Mouse (Mus musculus) ES-Bruce4 (cell line): ENCODE data around the gene Ppm1a.

Source experiments
- CTCF ChIP-seq: IDR thresholded peaks from one replicate; pipeline ENCODE4 v1.8.1; 2011; ENCODE audit warnings: low read depth, low read length
- EP300 ChIP-seq: IDR thresholded peaks from 2 replicates; pipeline ENCODE4 v1.6.1; 2011; ENCODE audit warnings: low read depth, low read length; ENCODE audit not compliant: insufficient read depth
- POLR2A ChIP-seq: IDR thresholded peaks from one replicate; pipeline ENCODE4 v1.8.1; 2011; ENCODE audit warnings: low read length; ENCODE audit not compliant: insufficient read depth

DNA sequence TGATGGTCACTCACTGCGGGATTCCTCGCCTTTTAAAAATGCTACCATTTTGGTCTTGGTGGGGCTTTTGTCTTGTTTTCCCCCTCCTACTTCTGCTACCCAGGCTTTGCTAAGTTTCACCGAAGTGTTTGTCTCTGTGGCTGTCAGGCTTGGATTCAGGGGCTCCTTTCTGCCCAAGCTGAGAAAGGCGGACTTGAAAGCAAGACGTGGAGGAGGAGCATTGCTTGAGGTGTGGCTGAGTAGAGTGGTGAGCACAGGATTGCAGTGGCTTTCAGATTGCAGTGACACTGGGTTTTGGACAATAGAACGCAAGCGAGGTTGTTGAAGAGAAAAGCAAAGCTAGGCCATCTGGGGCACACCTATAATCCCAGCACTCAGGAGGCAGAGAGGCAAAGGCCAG is 16.7 kb downstream of the Ppm1a start:
- no peak for TF ChIP-seq CTCF
- TF ChIP-seq POLR2A = no peak
- TF ChIP-seq EP300 = no peak
